In genomic region chr1:151275581-151275980, GRCm38 (mm10) we compare ENCODE assay signal across 25 mouse cellular contexts.
"Had no signal": no experiment of that assay in that cellular context is flagged by ENCODE, and none has a peak within 500 bp of the region (broad histone marks: within the 10 kb centered on the region; RNA-seq: fewer than 3 reads in every experiment).

No protein-coding gene starts in this region.

- H3K9ac ChIP-seq: forebrain, postnatal 0 days; heart, embryonic 13.5 days; heart, embryonic 15.5 days; hindbrain, embryonic 13.5 days; hindbrain, embryonic 15.5 days; kidney, embryonic 15.5 days; limb, embryonic 13.5 days; limb, embryonic 15.5 days had no signal

- H3K9me3 ChIP-seq: heart, embryonic 15.5 days; hindbrain, embryonic 13.5 days; hindbrain, embryonic 15.5 days; kidney, embryonic 15.5 days; limb, embryonic 13.5 days; limb, embryonic 15.5 days had no signal

- H3K4me3 ChIP-seq: heart, embryonic 13.5 days; heart, embryonic 15.5 days; hindbrain, embryonic 13.5 days; hindbrain, embryonic 15.5 days; kidney, embryonic 15.5 days; limb, embryonic 13.5 days; limb, embryonic 15.5 days had no signal

- H3K4me2 ChIP-seq: heart, embryonic 11.5 days; heart, embryonic 13.5 days; heart, embryonic 15.5 days; hindbrain, embryonic 13.5 days; hindbrain, embryonic 15.5 days; kidney, embryonic 15.5 days; limb, embryonic 13.5 days; limb, embryonic 15.5 days had no signal

- H3K4me1 ChIP-seq: hindbrain, embryonic 13.5 days; hindbrain, embryonic 15.5 days; limb, embryonic 13.5 days; limb, embryonic 15.5 days had no signal

- DNase-seq: forebrain, postnatal 0 days; gastrocnemius, postnatal 14 days; gastrocnemius, postnatal 36 days; heart, adult 18-20 months; heart, postnatal 14 days; heart, postnatal 36 days; kidney, adult 11 months; kidney, adult 2 months; kidney, adult 9 months; kidney, postnatal 14 days; kidney, postnatal 36 days; layer of hippocampus, adult 9-11 months; layer of hippocampus, postnatal 36 days; left cerebral cortex, postnatal 4 days had no signal

- H3K36me3 ChIP-seq: heart, embryonic 13.5 days; heart, embryonic 15.5 days; hindbrain, embryonic 13.5 days; hindbrain, embryonic 15.5 days; kidney, embryonic 15.5 days; limb, embryonic 13.5 days; limb, embryonic 15.5 days had no signal

- H3K27ac ChIP-seq: heart, embryonic 13.5 days; heart, embryonic 15.5 days; hindbrain, embryonic 13.5 days; hindbrain, embryonic 15.5 days; hindbrain, postnatal 0 days; kidney, embryonic 15.5 days; kidney, postnatal 0 days; limb, embryonic 13.5 days; limb, embryonic 15.5 days had no signal

- H3K27me3 ChIP-seq: heart, embryonic 13.5 days; heart, embryonic 15.5 days; hindbrain, embryonic 13.5 days; hindbrain, embryonic 15.5 days; kidney, embryonic 15.5 days; limb, embryonic 13.5 days; limb, embryonic 15.5 days had no signal

- ATAC-seq: forebrain, postnatal 0 days; hindbrain, postnatal 0 days; intestine, embryonic 16.5 days had no signal
